10 mouse cellular contexts compared by ENCODE assay signal in genomic region chr9:120737956-120738355, GRCm38 (mm10).
DNase-seq lines count a peak whose midpoint lies in the region; ATAC-seq lines count a peak whose summit lies in the region.
"Had no signal": no experiment of that assay in that cellular context is flagged by ENCODE, and none has a peak within 500 bp of the region (broad histone marks: within the 10 kb centered on the region; RNA-seq: fewer than 3 reads in every experiment).

No protein-coding gene starts in this region.

- ATAC-seq in hindbrain, embryonic 11.5 days (ENCODE audit: low FRiP score): peak; percentile 47; the same call in 1 of the 2 replicates
- ATAC-seq in hindbrain, embryonic 13.5 days (ENCODE audit: low FRiP score): no peak
- 0 out of 2 replicates have a peak, but pooled peaks have one; percentile 34 for ATAC-seq in heart, embryonic 15.5 days (replicated peaks; ENCODE audit: insufficient number of reproducible peaks, insufficient read depth, low FRiP score, low read depth)
- ATAC-seq in liver, embryonic 15.5 days (ENCODE audit: insufficient read depth): peak; percentile 34; the same call in 1 of the 2 replicates
- no peak for ATAC-seq in forebrain, embryonic 16.5 days
- ATAC-seq in forebrain, embryonic 15.5 days (replicated peaks): no peak

- H3K4me1 ChIP-seq in hindbrain, embryonic 11.5 days (replicated peaks; ENCODE audit: control insufficient read depth, insufficient read depth, low read length): no peaks in the 10 kb centered on the region
- H3K4me1 ChIP-seq in hindbrain, embryonic 13.5 days (replicated peaks): peaks cover 43% of the 10 kb centered on the region
- H3K4me1 ChIP-seq in heart, embryonic 15.5 days (replicated peaks): peaks cover 70% of the 10 kb centered on the region
- H3K4me1 ChIP-seq in liver, embryonic 15.5 days (replicated peaks): peaks cover 12% of the 10 kb centered on the region; the same call in 1 of the 2 replicates
- peaks cover 22% of the 10 kb centered on the region for H3K4me1 ChIP-seq in forebrain, embryonic 16.5 days (replicated peaks; ENCODE audit: control insufficient read depth, insufficient read depth, low read length)
- H3K4me1 ChIP-seq in forebrain, embryonic 15.5 days: peaks cover 44% of the 10 kb centered on the region

- no peak overlapping the region for H3K4me3 ChIP-seq in hindbrain, embryonic 11.5 days (ENCODE audit: low read depth, low read length)
- H3K4me3 ChIP-seq in hindbrain, embryonic 13.5 days: no peak overlapping the region
- H3K4me3 ChIP-seq in heart, embryonic 15.5 days: no peak overlapping the region
- H3K4me3 ChIP-seq in liver, embryonic 15.5 days (replicated peaks): no peak overlapping the region
- no peak overlapping the region for H3K4me3 ChIP-seq in forebrain, embryonic 16.5 days (replicated peaks; ENCODE audit: low read length)
- H3K4me3 ChIP-seq in forebrain, embryonic 15.5 days: no peak overlapping the region
- H3K4me3 ChIP-seq: embryonic facial prominence, embryonic 13.5 days had no signal

- 64% methylated on average over 1 of the region's 1 CpGs for WGBS in hindbrain, embryonic 11.5 days
- 59% methylated on average over 1 of the region's 1 CpGs for WGBS in hindbrain, embryonic 13.5 days
- WGBS in heart, embryonic 15.5 days: 5% methylated on average over 1 of the region's 1 CpGs
- 10% methylated on average over 1 of the region's 1 CpGs for WGBS in liver, embryonic 15.5 days (ENCODE audit: insufficient replicate concordance)
- 81% methylated on average over 1 of the region's 1 CpGs for WGBS in forebrain, embryonic 16.5 days
- WGBS in forebrain, embryonic 15.5 days: 68% methylated on average over 1 of the region's 1 CpGs

- no peak overlapping the region for H3K9ac ChIP-seq in hindbrain, embryonic 11.5 days (ENCODE audit: low read depth, low read length)
- no peak overlapping the region for H3K9ac ChIP-seq in hindbrain, embryonic 13.5 days
- H3K9ac ChIP-seq in heart, embryonic 15.5 days: no peak overlapping the region
- no peak overlapping the region for H3K9ac ChIP-seq in liver, embryonic 15.5 days
- H3K9ac ChIP-seq in forebrain, embryonic 16.5 days (replicated peaks; ENCODE audit: low read depth, low read length): no peak overlapping the region
- H3K9ac ChIP-seq in forebrain, embryonic 15.5 days (replicated peaks): no peak overlapping the region
- H3K9ac ChIP-seq: embryonic facial prominence, embryonic 13.5 days had no signal

- H3K27me3 ChIP-seq in hindbrain, embryonic 11.5 days (ENCODE audit: control insufficient read depth, insufficient read depth, low read length): no peaks in the 10 kb centered on the region
- no peaks in the 10 kb centered on the region for H3K27me3 ChIP-seq in hindbrain, embryonic 13.5 days
- H3K27me3 ChIP-seq in heart, embryonic 15.5 days: no peaks in the 10 kb centered on the region
- H3K27me3 ChIP-seq in liver, embryonic 15.5 days: no peaks in the 10 kb centered on the region
- H3K27me3 ChIP-seq in forebrain, embryonic 16.5 days (replicated peaks; ENCODE audit: control insufficient read depth, insufficient read depth, low read length): no peaks in the 10 kb centered on the region
- no peaks in the 10 kb centered on the region for H3K27me3 ChIP-seq in forebrain, embryonic 15.5 days
- H3K27me3 ChIP-seq: embryonic facial prominence, embryonic 13.5 days had no signal

- peak; percentile 30 for DNase-seq in hindbrain, embryonic 11.5 days (ENCODE audit: low spot score)
- peak; percentile 77 for DNase-seq in adipocyte (ENCODE audit: low spot score)
- no peak for DNase-seq in right cerebral cortex, postnatal 25 days
- DNase-seq: gastrocnemius, postnatal 36 days had no signal

- H3K27ac ChIP-seq in hindbrain, embryonic 11.5 days (ENCODE audit: low read depth, low read length): no peak overlapping the region
- no peak overlapping the region for H3K27ac ChIP-seq in hindbrain, embryonic 13.5 days
- H3K27ac ChIP-seq in heart, embryonic 15.5 days: peak overlapping the region; percentile 84
- H3K27ac ChIP-seq in liver, embryonic 15.5 days (replicated peaks): no peak overlapping the region
- H3K27ac ChIP-seq in forebrain, embryonic 16.5 days (ENCODE audit: low read length): no peak overlapping the region
- H3K27ac ChIP-seq in forebrain, embryonic 15.5 days (replicated peaks): no peak overlapping the region

- H3K4me2 ChIP-seq in hindbrain, embryonic 11.5 days (replicated peaks; ENCODE audit: low read depth, low read length): no peak overlapping the region
- H3K4me2 ChIP-seq in hindbrain, embryonic 13.5 days: no peak overlapping the region
- no peak overlapping the region for H3K4me2 ChIP-seq in heart, embryonic 15.5 days
- no peak overlapping the region for H3K4me2 ChIP-seq in liver, embryonic 15.5 days
- no peak overlapping the region for H3K4me2 ChIP-seq in forebrain, embryonic 16.5 days (ENCODE audit: low read length)
- H3K4me2 ChIP-seq in forebrain, embryonic 15.5 days (replicated peaks): no peak overlapping the region
- H3K4me2 ChIP-seq: embryonic facial prominence, embryonic 13.5 days had no signal

- H3K9me3 ChIP-seq in hindbrain, embryonic 11.5 days (ENCODE audit: control insufficient read depth, low read length): no peaks in the 10 kb centered on the region
- H3K9me3 ChIP-seq in hindbrain, embryonic 13.5 days: no peaks in the 10 kb centered on the region
- no peaks in the 10 kb centered on the region for H3K9me3 ChIP-seq in heart, embryonic 15.5 days (replicated peaks)
- no peaks in the 10 kb centered on the region for H3K9me3 ChIP-seq in liver, embryonic 15.5 days (replicated peaks)
- H3K9me3 ChIP-seq in forebrain, embryonic 16.5 days (ENCODE audit: control insufficient read depth, low read length): no peaks in the 10 kb centered on the region
- H3K9me3 ChIP-seq in forebrain, embryonic 15.5 days: no peaks in the 10 kb centered on the region
- H3K9me3 ChIP-seq: embryonic facial prominence, embryonic 13.5 days had no signal

- no peaks in the 10 kb centered on the region for H3K36me3 ChIP-seq in hindbrain, embryonic 11.5 days (ENCODE audit: control insufficient read depth, insufficient read depth, low read length)
- no peaks in the 10 kb centered on the region for H3K36me3 ChIP-seq in hindbrain, embryonic 13.5 days
- no peaks in the 10 kb centered on the region for H3K36me3 ChIP-seq in heart, embryonic 15.5 days
- H3K36me3 ChIP-seq in liver, embryonic 15.5 days (replicated peaks): no peaks in the 10 kb centered on the region
- H3K36me3 ChIP-seq in forebrain, embryonic 16.5 days (ENCODE audit: control insufficient read depth, insufficient read depth): no peaks in the 10 kb centered on the region
- H3K36me3 ChIP-seq in forebrain, embryonic 15.5 days: no peaks in the 10 kb centered on the region
- H3K36me3 ChIP-seq: embryonic facial prominence, embryonic 13.5 days had no signal

Comparison
In these comparisons a context has a peak if more than half of its experiments do, and no peak if none do; other contexts are left out.
1. ATAC-seq: peak in hindbrain, embryonic 11.5 days (single experiment), heart, embryonic 15.5 days (single experiment) and liver, embryonic 15.5 days (single experiment); none in hindbrain, embryonic 13.5 days (single experiment), forebrain, embryonic 16.5 days (single experiment) and forebrain, embryonic 15.5 days (single experiment).